Mouse (Mus musculus): ENCODE results near the gene Pla1a.

DNA sequence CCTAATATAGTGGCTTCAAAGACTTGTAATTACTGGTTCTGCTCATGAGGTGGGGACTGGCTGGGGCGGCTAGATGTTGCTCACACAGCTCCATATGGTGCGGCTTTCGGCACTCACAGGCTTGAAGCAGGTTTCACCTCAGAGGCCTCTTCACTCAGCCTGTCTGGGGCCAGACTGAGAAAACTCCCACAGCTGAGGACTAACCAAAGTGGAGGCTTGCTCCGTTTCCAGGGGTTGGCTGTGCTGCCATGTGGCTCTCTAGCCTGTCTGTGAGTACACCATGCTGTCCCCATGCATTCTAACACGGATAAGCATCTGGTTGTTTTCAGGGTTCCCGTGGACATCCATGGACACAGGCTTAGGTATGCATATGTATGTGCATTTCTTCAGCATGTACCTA lies 54.4 kb downstream of the Pla1a start:
- TF ChIP-seq CTCF (IDR thresholded peaks at IDR 0.05; ENCODE audit: low read depth, low read length), result no peak
- no peak for TF ChIP-seq POLR2A (IDR thresholded peaks at IDR 0.05; ENCODE audit: borderline replicate concordance, low read depth, low read length)

Data from bone marrow macrophage, adult 2 months (primary cell).